Mouse (Mus musculus) cortical plate, adult 2 months (tissue): Measurements from ENCODE around the gene Fam166a. TPM values are rescaled to one million over a fixed set of nuclear protein-coding genes. Genes with fewer than 3 reads are reported as not detected.

Source experiments
- H3K27ac ChIP-seq: fragments of 200-500 bp; 2 replicates; pipeline ENCODE4 v1.5.1; 2012; ENCODE audit warnings: low read length, control low read depth, inconsistent platforms; ENCODE audit not compliant: insufficient read depth
- H3K4me1 ChIP-seq: fragments of 200-500 bp; 2 replicates; pipeline ENCODE4 v1.6.1; 2011; ENCODE audit warnings: low read length; ENCODE audit not compliant: control insufficient read depth, insufficient read depth
- H3K4me3 ChIP-seq: fragments of 200-500 bp; 2 replicates; pipeline ENCODE4 v1.5.1; 2011; ENCODE audit warnings: mild to moderate bottlenecking, low read length, control low read depth; ENCODE audit not compliant: insufficient read depth
- CTCF ChIP-seq: fragments of 200-500 bp; IDR thresholded peaks from 2 replicates; pipeline ENCODE4 v1.5.1; 2011; ENCODE audit warnings: mild to moderate bottlenecking, control low read depth, low read length; ENCODE audit not compliant: insufficient read depth; ENCODE audit errors: extremely low read depth
- POLR2A ChIP-seq: fragments of 200-500 bp; IDR thresholded peaks from 2 replicates; pipeline ENCODE4 v1.6.1; 2011; ENCODE audit warnings: mild to moderate bottlenecking, low read length, control low read depth; ENCODE audit not compliant: insufficient read depth; ENCODE audit errors: extremely low read depth
- polyA plus RNA-seq: library from polyadenylated mRNA; depleted of rRNA; stranded (reverse); fragments of >200 nt; gene quantifications from 2 replicates; pipeline ENCODE4 v1.2.3, GENCODE M21; 2012

Gene Fam166a
- polyA plus RNA-seq, 1 experiment = 0.19 TPM

- no peak for TF ChIP-seq CTCF
- TF ChIP-seq POLR2A = no peak
- peaks cover 3% of the 10 kb centered on the region; the same call in 1 of the 2 replicates for H3K4me1 ChIP-seq
- no peak overlapping the region for H3K27ac ChIP-seq
- H3K4me3 ChIP-seq = no peak overlapping the region
Measured at GRCm38 (mm10) chr2:25238106-25238505, 19.6 kb downstream of the Fam166a start.

DNA sequence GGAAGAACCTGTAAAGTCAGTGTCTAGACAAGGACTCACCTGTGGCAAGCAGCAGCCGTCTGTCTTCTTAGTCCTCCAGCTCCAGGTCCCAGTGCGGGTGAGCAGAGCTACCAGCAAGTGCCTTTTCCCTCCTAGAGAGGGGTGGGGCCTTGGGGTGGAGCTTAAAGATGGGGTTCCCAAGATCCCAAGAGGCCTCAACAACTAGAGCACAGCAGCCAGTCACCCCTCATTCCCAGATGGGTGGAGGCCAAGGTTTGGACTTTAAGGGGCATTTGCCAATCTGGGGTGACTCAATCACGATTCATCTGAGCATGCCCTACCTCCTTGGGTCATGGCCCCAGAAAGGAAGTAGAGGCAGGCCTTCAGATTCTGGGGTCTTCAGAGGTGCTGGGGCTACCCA, 21.2 kb downstream of the Fam166a start:
- no peak for TF ChIP-seq CTCF
- TF ChIP-seq POLR2A = no peak
- H3K4me1 ChIP-seq = peaks cover 5% of the 10 kb centered on the region
- H3K27ac ChIP-seq = no peak overlapping the region
- no peak overlapping the region for H3K4me3 ChIP-seq

GRCm38 (mm10) chr2:25240310-25240709, 21.8 kb downstream of the Fam166a start:
- Histone ChIP-seq H3K4me1 (peaks cover 5% of the 10 kb centered on the region), H3K4me3 (peak overlapping the region; percentile 80; the same call in 1 of the 2 replicates), H3K27ac (no peak overlapping the region)
- TF ChIP-seq CTCF = no peak
- TF ChIP-seq POLR2A = no peak

DNA sequence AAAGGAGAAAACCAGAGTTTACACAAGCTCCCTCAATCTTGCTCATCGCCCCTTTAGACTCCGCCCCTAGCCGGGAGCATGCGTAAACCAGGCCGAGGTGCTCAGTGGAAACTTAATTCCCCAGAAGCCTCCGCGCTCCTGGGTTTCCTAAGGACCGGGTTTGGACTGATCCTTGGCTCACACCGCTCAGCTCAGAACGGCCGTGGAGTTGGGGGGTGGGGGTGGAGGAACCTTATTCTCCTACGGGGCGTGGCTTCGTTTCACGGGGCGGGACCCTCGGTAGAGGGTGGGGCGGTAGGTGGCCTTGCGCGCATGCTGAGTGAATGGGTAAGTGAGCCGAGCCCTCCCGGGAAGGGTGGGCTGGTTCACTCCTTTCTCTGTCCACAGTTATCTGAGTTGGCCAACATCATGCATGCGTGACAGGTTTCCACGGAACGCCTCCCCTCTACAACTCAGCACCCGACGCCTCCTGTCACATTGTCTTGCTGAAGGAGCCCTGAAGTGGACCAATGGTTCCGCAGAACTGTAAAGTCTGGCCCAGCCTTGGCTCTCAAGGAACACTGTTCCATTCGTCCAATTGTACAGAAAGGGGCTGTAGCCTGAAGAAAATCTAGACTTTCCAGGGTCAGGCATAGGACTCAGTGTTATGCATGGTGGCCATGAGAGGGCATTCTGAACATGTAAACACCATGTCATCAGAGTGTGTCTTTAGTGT, 22.3 kb downstream of the Fam166a start:
- TF ChIP-seq CTCF = no peak
- TF ChIP-seq POLR2A = peak; percentile 41; the same call in 1 of the 2 replicates
- Histone ChIP-seq H3K27ac (no peak overlapping the region), H3K4me3 (peak overlapping the region; percentile 80), H3K4me1 (peaks cover 5% of the 10 kb centered on the region)

GRCm38 (mm10) chr2:25241438-25241775, 22.9 kb downstream of the Fam166a start:
- Histone ChIP-seq H3K27ac (no peak overlapping the region), H3K4me1 (peaks cover 5% of the 10 kb centered on the region), H3K4me3 (peak overlapping the region; percentile 80)
- TF ChIP-seq CTCF = no peak
- TF ChIP-seq POLR2A = no peak

- peak within 1 kb of the TSS; percentile 80 for H3K4me3 ChIP-seq
- peaks cover 5% of the 10 kb centered on the region for H3K4me1 ChIP-seq
- no peak for TF ChIP-seq CTCF
- peak; percentile 17; the same call in 1 of the 2 replicates for TF ChIP-seq POLR2A
- peak within 1 kb of the TSS; percentile 89; the same call in 1 of the 2 replicates for H3K27ac ChIP-seq
Measured at GRCm38 (mm10) chr2:25242101-25242506, 23.6 kb downstream of the Fam166a start, which contains the start of the genes Rnf208 and Cysrt1. TSS of gene Rnf208 (plus strand) at chr2:25242255. TSS of gene Cysrt1 (minus strand) at chr2:25242452.

DNA sequence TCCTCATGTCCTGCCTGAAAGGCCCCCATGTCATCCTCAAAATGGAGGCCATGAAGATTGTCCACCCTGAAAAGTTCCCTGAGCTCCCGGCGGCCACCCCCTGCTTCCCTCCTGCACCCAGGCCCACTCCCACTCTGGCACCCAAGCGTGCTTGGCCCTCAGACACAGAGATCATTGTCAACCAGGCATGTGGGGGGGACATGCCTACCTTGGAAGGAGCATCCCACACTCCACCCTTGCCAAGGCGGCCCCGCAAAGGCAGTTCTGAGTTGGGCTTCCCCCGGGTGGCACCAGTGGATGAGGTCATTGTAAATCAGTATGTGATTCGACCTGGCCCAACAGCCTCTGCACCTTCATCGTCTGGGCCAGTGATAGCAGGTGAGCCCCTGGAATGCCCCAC, 24.8 kb downstream of the Fam166a start:
- H3K4me3 ChIP-seq = peak overlapping the region; percentile 80
- TF ChIP-seq POLR2A = no peak
- TF ChIP-seq CTCF = no peak
- H3K4me1 ChIP-seq = peaks cover 5% of the 10 kb centered on the region
- no peak overlapping the region for H3K27ac ChIP-seq

GRCm38 (mm10) chr2:25244144-25244543, 25.6 kb downstream of the Fam166a start:
- Histone ChIP-seq H3K4me3 (no peak overlapping the region), H3K27ac (no peak overlapping the region), H3K4me1 (peaks cover 5% of the 10 kb centered on the region)
- no peak for TF ChIP-seq CTCF
- TF ChIP-seq POLR2A = no peak

DNA sequence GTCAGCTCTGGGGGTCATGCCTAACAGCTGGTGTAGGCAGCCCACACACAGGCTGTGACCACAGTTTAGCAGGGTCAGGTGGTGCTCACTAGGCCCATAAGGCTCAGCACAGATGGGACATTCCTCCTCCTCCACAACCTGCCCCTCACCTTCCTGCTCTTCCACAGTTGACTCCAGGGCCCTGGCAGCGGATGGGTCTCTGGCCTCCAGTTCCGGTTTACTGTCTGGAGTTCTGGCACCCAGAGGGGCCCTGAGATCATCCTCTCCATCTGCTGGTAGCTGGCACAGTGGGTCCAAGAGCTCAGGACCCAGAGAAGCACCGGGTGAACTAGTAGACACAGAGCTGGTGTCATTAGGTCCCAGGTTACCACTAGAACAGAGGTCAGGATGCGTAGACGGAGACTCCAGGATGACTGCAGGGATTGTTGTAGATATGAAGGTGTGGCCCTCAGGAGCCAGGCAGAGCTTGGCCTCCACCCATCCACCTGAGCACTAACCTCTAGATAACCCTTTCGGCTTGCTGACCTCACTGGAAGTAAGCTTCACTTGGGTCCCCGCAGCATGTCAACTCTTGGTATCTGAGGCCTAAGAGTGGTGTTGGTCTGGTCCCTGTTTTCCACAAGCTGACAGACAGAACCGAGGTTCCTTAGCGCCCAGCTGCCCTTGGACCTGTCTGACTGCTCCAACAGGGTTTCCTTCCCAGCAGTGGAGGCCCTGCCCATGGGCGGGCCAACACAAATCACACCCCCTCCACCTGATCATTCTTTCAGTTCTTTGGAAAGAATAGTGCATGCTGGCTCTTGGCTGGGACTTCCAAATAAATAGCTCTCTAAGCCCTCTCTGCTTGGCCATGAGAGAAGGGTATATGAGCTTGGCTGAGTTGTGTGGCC, 27.9 kb downstream of the Fam166a start, which contains the start of gene AL732309.1:
Gene AL732309.1, minus strand, starts transcription at position 681 of the 890 bp plus-strand sequence.
- Histone ChIP-seq H3K4me3 (no peak within 1 kb of the TSS), H3K4me1 (peaks cover 4% of the 10 kb centered on the region), H3K27ac (no peak within 1 kb of the TSS)
- no peak for TF ChIP-seq CTCF
- no peak for TF ChIP-seq POLR2A
